Mouse (Mus musculus): Measurements from ENCODE around the gene Plpp1.

Plpp1 gene

DNA sequence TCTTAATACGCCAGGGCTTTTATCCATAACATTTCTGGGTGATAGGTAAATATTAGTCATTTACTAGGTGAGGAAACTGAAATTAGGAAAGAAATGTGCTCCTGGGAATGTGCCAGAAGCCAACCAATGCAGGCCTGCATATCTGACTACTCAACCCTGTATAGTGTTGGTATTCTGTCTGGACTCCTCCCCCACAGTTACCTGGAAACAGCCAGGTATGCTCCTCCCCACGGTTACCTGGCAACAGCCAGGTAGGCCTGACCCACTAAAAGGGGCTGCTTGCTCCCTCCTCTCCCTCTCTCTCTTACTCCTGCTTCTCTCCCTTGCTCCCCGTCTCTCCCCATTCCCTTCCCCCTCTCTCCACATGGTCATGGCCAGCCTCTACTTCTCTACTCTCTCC lies 21.8 kb downstream of the Plpp1 start:
- DNase-seq: no peak

DNA sequence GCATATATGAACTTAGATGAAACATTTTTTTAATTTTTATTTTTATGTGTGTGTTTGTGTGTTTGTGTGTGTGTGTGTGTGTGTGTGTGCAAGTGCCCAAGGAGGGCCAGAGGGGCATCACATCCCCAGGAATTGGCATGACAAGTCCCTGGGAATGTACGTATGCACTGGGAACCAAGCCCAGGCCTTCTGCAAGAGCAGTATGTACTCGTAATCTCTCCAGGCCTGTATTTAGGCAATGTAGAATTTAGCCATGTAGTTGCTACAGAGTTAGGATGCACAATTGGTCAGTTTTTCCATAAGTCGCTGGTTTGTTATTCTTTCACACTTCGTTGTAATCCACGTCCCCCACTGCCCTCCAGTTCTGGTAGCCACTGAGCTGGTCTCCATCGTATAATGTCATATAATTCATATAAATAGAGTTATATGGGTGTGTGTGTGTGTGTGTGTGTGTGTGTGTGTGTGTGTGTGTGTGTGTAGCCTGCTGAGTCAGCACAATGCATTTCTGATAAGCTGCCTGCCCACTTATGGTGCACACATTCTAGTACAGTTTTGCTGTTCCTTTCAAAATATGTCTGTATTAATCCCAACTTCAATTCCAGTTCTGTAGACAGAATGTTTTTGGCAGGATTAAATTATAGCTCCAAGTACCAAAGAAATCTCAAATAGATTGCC lies 22.8 kb downstream of the Plpp1 start:
- no peak for DNase-seq

DNA sequence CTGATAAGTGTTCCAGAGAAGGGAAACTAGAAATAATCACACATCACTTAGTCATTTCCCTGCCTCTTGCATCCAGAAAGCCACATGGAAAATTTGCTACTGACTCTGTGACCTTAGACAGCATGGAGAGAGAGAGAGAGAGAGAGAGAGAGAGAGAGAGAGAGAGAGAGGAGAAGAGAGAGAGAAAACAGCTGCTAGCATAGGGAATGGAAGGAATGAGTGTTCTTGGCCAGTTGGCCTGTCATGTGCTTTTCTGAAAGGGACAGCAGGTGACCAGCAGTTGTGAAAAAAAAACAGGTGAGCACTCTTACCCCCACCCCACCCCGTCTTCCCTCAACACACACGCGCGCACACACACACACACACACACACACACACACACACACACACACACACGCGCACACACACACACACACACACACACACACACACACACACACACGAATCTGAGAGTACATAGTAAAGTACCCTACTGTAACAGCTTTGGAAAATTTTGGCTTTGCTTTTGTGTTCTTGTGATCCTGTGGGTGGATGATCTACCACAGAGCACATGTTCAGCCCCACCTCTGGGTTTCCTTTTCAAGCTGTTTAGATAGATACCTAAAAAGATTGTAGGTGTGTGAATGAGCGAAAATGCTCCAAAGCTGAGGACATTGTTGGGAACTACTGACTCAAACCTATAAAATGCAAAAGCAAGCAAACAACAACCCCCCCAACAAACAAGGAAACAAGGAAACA lies 23.5 kb downstream of the Plpp1 start:
- DNase-seq: no peak

DNA sequence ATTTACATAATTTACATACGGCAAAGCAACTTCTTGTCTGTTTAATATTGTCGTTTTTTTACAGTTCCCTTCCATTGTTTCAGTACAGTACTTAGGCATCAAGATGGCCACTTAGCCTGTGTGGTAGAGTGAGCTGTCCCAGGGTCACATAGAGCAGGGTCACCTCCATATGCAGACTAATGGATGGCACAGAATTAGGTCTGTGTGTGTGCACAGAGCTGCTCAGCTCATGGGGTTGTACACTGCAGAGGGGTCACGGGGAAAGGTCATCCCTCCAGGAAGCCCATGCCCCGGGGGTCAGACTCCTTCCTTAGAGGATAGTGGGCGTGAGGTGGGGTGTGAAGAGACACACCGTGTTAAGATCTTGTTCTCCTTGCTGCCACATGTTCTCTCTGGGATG lies 24.9 kb downstream of the Plpp1 start:
- DNase-seq: no peak

DNA sequence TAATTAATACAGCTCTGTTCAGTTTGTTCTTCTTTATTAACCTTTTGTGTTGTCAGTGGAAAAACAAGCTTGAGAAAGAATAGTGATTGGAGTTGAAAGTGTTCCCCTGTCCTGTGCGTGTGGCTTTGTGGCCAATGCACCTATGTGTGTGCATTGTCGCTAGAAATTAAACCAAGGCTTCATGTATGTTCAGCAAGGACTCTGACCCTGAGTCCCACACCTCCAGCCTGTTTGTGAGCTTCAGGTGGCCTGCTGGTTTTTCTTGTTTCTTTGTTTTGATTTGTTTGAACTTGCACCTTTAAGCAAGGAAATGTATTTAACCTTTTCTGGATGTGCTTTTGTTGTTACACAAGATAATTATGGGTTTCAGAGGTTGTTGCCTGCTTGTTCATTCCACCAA lies 29.0 kb downstream of the Plpp1 start:
- no peak for DNase-seq

DNA sequence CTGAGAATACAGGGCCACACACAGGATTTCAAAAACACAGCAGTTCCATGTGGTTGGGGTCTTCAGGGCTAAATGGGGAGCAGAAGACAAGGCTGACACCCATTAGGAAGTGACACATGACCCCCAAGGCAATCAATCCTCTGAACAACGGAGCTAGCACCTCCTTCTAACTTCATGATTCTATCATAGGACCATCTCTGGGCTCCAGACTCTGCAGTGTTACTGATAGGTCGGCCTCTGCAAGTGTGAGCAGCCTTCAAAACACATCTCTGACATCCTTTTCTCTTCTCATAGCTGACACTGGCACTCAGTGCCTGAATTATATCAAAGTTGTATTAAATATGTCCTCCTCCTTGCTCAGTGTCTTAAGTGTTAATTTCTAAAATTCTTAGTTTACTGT lies 32.0 kb downstream of the Plpp1 start:
- DNase-seq: no peak

DNA sequence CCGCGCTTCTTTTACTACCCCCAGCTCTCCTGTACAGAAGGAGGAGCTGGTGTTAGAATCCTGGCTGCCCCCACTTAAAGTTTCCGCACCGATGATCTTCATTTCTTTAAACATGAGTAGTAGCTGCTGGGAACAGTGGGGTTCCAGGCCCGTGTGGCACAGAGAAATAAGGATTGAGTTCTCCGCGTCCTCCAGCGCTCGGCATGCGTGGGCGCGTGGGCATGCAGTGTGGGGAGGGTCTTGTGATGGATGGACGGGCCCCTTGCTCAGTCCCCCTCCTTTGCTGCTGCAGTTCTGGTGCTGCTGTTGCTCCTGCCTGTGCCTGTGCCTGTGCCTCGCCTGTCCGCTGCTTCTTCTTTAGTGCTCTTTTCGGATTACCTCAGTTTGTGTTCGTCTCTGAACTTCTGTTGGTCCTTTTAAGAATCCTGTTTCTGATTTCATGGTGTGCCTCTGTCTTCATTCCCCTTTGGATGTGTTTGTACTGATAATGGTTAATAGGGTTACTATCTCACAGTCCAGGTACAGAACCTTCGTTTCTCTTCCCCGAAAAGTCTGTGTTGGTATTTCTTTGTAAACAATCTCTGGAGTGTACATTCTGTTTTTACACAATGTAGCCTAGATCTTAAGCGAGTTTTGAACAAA lies 32.8 kb downstream of the Plpp1 start:
- DNase-seq: no peak

DNA sequence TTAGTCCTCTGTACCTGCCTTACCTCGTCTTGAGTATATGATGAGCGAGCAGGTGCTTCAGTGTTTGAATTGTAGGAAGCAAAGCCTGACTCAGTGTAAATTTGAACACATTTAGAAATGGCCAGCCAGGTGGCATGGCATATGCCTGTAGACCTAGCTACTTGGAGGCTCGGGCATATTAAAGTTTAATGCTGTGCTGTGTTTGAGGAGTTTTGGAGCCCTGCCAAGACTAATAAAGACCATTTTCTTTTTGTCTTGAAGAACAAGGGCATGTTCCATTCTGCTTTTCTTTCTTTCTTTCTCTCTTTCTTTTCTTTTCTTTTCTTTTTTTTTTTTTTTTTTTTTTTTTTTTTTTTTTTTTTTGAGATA lies 33.3 kb downstream of the Plpp1 start:
- no peak for DNase-seq

DNA sequence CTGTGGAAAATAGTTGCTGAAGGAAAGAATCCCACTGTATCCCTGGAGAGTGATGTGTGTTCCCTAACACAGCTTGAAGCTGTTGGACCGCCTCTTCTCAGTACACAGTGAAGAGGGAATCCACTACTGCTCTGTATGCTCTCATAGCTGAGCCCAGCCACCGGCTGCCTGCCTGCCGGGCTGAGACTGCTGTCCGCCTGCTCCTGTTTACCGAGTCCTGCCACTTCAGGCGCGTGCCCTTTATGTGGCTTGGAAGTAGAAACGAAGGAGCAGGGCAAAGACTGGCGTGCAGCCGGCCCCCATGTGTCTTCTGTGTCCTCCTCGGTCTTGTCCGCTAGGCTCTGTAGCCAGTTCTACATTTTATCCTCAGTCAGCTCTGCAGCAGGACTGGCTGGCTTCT lies 34.5 kb downstream of the Plpp1 start:
- no peak for DNase-seq

DNA sequence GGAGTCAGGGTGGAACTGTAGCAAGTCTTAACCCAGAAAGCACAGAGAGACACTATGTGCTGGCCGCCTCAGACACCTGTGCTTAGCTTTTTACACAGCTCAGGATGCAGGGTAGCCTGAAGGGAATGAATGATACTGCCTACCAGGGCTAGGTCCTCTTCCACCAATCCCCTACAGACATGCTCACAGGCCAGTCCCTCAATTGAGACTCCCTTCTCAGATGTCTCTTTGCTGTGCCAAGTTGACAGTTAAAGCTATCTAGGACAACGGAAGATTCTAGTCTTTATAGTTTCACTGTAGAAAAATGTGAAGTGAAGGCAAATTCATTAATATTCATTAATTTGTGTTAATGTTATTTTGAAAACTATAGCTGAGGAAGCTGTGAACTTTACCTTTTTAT lies 36.4 kb downstream of the Plpp1 start:
- DNase-seq: no peak

DNA sequence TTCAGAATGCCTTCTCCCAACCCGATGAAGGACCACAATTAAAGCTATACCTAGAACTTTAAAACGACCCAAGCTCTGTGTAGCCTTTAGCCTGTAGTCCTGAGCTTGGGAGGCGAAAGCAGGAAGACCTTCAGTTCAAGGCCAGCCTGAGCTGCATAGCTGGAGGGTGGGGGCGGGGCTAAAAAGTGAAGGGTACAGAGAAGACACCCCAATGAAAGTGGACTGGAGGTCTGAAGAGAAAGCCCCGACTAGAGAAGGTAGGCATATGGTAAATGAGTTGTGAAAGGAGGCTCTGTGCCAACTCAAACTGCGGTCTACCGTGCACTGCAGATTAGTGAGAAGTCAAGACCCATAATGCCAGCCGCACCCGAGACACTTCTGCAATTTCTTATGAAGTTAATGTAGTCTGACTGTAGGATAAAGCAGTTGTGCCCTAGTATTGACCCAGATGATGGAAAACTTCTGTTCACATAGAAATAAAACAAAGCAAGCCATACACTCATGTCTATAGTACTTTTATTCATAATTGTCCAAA lies 37.1 kb downstream of the Plpp1 start:
- DNase-seq: no peak

DNA sequence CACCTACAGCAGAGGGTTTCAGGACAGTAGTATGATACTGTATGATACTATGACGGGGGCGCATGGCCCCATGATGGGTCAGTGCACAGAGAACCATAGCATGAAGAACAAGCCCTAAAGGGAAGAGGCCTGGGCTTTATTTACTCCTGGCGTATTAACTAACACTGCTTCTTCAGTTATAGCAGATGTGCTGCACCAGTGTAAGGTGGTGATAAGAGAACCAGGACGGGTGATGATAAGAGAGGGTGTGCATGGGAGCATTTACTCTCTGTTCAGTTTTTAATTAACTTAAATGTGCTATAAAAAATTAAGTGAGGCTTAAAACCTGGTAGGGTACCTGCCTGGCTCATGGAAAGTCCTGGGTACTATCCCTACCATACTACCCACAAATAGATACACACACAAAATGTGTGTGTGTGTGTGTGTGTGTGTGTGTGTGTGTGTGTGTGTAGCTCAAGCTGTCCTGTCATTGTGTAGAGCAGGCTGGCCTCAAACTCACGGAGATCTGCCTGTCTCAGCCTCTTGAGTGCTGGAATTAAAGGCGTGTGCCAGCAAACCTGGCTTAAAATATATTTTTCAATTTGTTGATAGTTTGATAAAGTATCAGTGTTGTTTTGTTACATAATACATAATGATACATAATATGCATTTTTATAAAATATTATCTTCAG lies 38.1 kb downstream of the Plpp1 start:
- DNase-seq: no peak

DNA sequence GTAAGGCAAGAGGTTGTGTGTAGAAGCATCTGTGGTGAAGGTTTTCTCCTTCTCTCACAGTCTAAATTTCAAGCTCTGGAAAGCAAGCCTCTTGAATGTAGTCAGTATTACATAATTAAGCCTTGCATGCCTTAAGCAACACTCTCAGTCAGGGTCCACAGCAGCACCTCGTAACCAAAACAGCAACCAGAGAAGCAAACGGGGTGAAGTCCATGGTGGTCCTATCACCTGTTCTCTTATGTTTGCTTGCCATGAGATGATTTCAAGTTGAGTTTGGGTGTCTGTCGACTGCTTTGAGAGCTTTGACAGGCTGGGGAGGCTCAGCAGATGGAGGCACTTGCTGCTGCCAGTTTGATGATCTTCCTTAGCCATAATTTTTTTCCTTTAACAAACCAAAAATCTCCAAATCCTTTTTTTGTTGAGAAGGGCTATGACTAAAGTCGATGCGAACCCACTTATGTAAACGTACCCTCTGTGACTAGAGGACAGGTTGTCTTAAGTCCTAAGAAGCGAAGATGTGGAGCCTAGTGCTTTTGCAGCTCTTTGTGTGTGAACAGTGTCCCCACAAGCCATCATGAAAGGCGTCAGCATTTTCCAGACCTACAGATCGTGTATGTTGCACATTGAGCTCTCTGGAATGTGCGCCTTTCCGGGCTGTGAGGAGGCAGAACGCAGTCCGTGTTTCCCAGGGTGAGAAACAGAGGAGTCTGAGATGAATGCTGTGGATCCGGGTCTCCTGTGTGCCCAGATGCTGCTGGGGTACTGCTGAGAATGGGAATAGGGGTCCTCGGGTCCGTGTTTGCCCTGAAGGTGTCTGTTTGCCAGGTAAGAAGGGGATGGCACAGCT lies 39.9 kb downstream of the Plpp1 start:
- DNase-seq: no peak

DNA sequence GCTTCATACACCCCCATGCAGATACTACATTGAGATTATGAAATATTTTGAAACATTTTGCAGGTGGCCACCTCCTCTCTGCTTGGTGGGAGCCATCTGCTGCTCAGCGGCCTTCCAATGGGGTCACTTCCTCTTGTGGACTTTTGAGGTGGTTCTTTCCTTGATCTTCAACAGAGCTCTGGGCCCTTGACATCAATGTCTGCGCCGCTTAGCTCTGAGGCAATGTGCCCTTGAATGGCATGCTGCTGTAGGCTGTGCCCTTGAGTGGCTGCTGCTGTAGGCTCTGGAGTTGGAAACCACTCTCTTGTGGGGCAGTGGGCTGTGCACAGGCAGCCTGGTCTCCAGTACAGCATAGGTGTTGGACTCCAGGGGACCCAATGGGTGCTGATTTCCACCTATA lies 45.3 kb downstream of the Plpp1 start:
- DNase-seq: no peak

DNA sequence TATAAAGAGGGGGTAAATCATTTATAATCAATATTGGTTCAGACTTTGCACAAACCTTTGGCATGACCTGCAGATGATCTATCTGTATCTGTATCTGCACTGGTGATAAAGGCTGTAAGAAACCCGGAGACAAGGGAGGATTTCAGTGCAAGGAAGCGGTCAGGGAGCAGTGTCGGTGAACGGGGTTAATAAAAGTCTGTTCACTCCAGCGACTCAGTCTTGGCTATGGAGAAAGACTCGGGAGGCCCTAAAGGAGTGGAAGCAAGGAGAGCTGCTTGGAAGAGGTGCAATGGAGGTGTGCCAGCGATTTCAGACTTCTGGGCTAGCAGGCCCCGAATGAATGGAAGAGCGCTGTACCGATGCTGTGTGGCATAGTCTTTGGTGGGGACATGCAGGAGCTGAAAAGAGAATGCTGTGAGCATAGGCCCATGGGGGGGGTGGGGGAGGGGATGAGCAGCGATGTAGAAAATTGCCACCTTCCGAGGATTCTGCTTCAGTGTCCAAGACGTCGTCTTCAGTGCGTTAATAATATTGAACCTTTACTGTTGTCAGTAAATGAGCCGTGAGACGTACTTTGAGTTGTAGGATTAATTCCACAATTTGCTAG lies 53.2 kb downstream of the Plpp1 start:
- DNase-seq: no peak

DNA sequence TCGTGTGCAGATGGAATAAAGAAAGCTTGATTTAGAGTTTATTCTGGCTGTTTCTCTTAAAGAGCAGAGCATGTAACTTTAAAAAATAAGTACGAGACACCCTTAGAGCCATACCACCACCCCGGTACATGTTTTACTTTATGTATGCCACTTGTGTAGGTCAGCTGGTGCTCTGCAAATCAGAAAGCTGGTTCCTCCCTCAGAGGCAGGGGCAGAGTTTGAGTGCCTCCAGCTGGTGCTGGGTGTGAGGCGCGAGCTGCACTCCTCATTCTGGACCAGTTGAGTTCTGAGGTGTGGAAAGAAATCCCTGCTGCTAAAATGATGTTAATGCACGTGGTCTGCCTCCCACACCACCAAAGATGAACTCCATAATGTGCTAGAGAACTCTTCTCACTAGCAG lies 53.8 kb downstream of the Plpp1 start:
- no peak for DNase-seq

DNA sequence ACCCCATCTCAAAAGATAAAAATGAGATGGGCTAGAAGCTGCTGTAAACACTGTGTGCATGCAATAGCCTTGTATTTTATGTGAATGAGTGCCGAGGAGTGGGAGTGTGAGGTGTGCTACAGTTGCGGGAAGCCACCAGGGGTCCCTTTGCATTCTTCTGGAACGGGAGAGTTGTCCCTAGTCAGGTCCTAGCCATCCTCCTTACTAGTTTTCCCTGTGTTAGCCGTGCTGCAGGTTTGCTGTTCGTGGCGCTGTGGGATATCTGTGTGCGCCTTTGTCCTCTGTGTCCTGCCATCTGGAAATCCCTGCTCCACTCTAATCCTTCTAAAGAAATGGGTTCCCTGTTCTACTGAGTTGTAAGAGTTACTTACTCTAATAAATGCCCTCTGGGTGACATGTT lies 57.3 kb downstream of the Plpp1 start:
- no peak for DNase-seq

DNA sequence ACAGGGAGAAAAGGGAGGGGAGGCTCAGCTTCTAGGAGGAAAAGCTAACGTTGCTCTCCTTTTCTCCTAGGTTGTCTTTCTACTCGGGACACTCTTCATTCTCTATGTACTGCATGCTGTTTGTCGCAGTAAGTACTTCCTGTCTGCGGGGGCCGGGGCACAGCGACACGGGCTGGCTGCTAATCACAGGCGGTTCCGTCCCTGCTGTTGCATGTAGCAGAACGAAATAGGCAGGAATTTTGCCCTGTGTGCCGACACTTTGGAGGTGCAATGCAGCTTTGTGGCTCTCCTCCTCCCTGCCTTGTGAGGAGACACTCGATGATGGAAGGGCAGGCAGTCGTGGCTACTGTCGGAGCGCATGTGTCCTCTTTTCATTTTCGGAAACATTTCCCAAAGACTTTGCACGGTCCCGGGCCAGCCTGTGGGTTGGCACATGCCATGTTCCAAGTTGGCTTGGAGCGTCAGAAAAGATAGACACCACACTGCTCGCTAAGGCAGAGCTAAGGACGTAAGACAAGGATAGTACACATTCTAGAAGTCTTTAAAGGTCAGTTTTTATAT lies 59.1 kb downstream of the Plpp1 start:
- no peak for DNase-seq

DNA sequence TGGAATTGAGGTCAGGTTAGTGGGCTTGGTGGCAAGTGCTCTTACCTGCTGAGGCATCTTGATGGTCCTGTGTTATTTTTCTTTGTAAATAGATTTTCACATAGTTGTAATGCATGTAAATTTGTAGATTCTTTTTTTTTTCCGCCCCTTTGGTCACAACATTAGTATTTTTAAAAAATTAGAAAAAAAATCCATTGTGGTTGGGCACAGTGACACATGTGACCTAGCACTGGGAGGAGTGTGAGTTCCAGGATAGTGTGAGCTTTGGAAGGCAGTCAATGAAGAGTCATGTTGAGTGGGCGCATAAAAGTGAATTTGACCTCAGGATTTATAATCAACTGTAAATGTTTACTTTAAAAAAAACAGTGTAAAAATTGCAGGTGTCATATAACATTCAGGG lies 59.8 kb downstream of the Plpp1 start:
- DNase-seq: no peak

DNA sequence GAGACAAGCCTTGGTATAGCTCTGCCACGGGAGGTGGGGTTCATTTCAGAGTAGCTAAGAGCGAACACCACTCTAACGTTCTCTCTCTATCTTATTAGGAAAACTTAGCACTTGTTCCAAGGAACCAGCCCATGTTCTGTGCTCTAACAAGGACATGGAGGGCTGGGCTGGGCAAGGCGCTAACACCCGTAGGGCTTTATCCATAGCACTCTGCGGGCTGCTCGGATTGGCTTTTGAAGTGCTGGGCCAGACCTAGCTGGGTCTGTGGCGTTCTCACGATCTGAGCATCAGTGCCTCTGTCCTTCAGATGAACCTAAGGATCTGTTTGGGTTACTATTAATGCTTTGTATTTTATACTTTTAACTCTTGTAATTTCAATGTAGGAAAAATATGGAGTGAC lies 60.3 kb downstream of the Plpp1 start:
- DNase-seq: no peak

DNA sequence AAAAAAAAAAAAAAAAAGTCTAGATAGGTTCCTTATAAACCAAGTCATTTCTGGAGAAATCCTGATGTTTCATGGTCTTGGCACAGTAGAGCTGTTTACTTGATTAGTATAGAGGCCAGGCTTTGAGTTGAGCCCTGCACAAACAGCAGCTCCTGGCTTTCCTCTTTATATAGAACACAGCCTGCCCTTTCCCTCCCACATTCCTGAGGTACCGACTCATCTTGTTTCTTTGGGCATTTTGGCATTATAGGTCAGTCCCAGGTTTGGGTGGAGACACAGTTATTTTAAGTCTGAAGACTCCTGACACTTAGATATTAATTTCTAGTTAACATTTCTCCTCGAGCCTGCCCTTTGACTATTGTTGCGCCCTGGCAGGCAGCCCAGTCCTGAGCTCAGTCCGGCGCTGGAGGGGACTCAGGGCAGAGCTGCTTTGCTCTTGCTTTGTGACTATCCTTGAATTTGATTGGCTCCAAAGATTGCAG lies 61.3 kb downstream of the Plpp1 start:
- no peak for DNase-seq

DNA sequence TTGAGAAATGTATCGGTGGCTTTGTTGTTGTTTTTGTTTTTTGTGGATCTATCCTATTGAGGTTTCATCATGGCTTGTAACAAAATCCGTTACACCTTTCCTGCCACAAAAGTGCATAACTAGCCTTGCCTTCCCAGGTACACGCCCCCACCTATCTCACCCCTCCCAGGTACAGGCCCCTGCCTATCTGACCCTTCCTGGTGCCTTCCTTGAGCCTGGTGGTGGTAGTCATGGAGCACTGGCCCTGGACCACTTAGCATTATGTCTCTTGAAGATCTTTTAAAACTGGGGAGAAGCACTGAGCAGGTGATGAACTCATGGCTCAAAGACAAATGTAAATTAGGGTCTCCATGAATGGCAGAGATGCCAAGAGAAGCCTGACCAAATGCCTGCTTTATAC lies 61.8 kb downstream of the Plpp1 start:
- DNase-seq: no peak

All from B cell, adult 2 months (primary cell).